Mouse (Mus musculus) CH12.LX (cell line): ENCODE measurements around the gene Sh3bgrl2.

Experiments used
- CHD2 ChIP-seq: IDR thresholded peaks from 2 replicates; pipeline ENCODE4 v1.6.1; 2011; ENCODE audit warnings: low read length, improper control_type of control experiment
- CTCF ChIP-seq, 2 experiments: IDR thresholded peaks in 1 of 2; conservative IDR thresholded peaks in 1 of 2; 2 replicates each; pipeline ENCODE4 v1.5.1; 2011 to 2012; ENCODE audit warnings: low read depth in 2 of 2, low read length in 2 of 2, improper control_type of control experiment in 1 of 2, inconsistent platforms in 1 of 2, mild to moderate bottlenecking in 1 of 2, moderate library complexity in 1 of 2
- E2F4 ChIP-seq: IDR thresholded peaks from 2 replicates; pipeline ENCODE4 v1.6.1; 2011; ENCODE audit warnings: low read depth, low read length, improper control_type of control experiment; ENCODE audit not compliant: insufficient replicate concordance
- MAX ChIP-seq: IDR thresholded peaks from 2 replicates; pipeline ENCODE4 v1.6.1; 2011; ENCODE audit warnings: low read length, improper control_type of control experiment
- NELFE ChIP-seq: IDR thresholded peaks from 2 replicates; pipeline ENCODE4 v1.6.1; 2011; ENCODE audit warnings: low read depth, low read length, improper control_type of control experiment
- POLR2A ChIP-seq: IDR thresholded peaks from 2 replicates; pipeline ENCODE4 v1.6.1; 2011; ENCODE audit warnings: low read depth, mild to moderate bottlenecking, improper control_type of control experiment, low read length
- RAD21 ChIP-seq: IDR thresholded peaks from 2 replicates; pipeline ENCODE4 v1.6.1; 2011; ENCODE audit warnings: low read depth, mild to moderate bottlenecking, low read length, improper control_type of control experiment, moderate library complexity
- ZC3H11A ChIP-seq: IDR thresholded peaks from 2 replicates; pipeline ENCODE4 v1.6.1; 2012; ENCODE audit warnings: low read depth, mild to moderate bottlenecking, inconsistent platforms, low read length, improper control_type of control experiment
- ZKSCAN1 ChIP-seq: IDR thresholded peaks from 2 replicates; pipeline ENCODE4 v1.6.1; 2012; ENCODE audit warnings: low read depth, inconsistent platforms, low read length, improper control_type of control experiment, borderline replicate concordance

- TF ChIP-seq CHD2 = no peak
- TF ChIP-seq ZKSCAN1 = no peak
- no peak for TF ChIP-seq RAD21
- no peak for TF ChIP-seq E2F4
- TF ChIP-seq CTCF (conservative IDR thresholded peaks at IDR 0.05 in 1 of 2, IDR thresholded peaks at IDR 0.05 in 1 of 2; ENCODE audit: low read depth in 2 of 2, low read length in 2 of 2) = no peak
- TF ChIP-seq ZC3H11A = no peak
- TF ChIP-seq POLR2A = no peak
- no peak for TF ChIP-seq NELFE
- TF ChIP-seq MAX = no peak
Observed at GRCm38 (mm10) chr9:83647919-83648705, 100.0 kb downstream of the Sh3bgrl2 start.
